Mouse (Mus musculus) ES-Bruce4 (cell line): Measurements from ENCODE around the gene Rrbp1. TPM values are rescaled to one million over a fixed set of nuclear protein-coding genes. Genes with fewer than 3 reads are reported as not detected.

Experiments
- H3K27ac ChIP-seq: 2 replicates; pipeline ENCODE4 v1.5.1; 2012; ENCODE audit warnings: low read length, inconsistent platforms; ENCODE audit not compliant: insufficient read depth
- H3K27me3 ChIP-seq: 2 replicates; pipeline ENCODE4 v1.6.1; 2012; ENCODE audit warnings: mild to moderate bottlenecking, low read length, inconsistent platforms; ENCODE audit not compliant: control insufficient read depth, poor library complexity, insufficient read depth, severe bottlenecking
- H3K36me3 ChIP-seq: 2 replicates; pipeline ENCODE4 v1.6.1; 2012; ENCODE audit warnings: inconsistent platforms, mild to moderate bottlenecking, low read length, moderate library complexity; ENCODE audit not compliant: control insufficient read depth, poor library complexity, insufficient read depth, severe bottlenecking
- H3K4me1 ChIP-seq: one replicate; pipeline ENCODE4 v1.8.1; 2011; ENCODE audit warnings: low read length; ENCODE audit not compliant: control insufficient read depth, insufficient read depth
- H3K4me3 ChIP-seq: 2 replicates; pipeline ENCODE4 v1.5.1; 2011; ENCODE audit warnings: low read depth, mild to moderate bottlenecking, low read length
- H3K9ac ChIP-seq: 2 replicates; pipeline ENCODE4 v1.6.1; 2012; ENCODE audit warnings: low read depth, mild to moderate bottlenecking, inconsistent platforms; ENCODE audit not compliant: poor library complexity, severe bottlenecking
- H3K9me3 ChIP-seq: replicated peaks from 2 replicates; pipeline ENCODE4 v1.6.1; 2012; ENCODE audit warnings: mild to moderate bottlenecking, low read length, inconsistent platforms; ENCODE audit not compliant: control insufficient read depth, poor library complexity, insufficient read depth, severe bottlenecking
- CTCF ChIP-seq: IDR thresholded peaks from one replicate; pipeline ENCODE4 v1.8.1; 2011; ENCODE audit warnings: low read depth, low read length
- EP300 ChIP-seq: IDR thresholded peaks from 2 replicates; pipeline ENCODE4 v1.6.1; 2011; ENCODE audit warnings: low read depth, low read length; ENCODE audit not compliant: insufficient read depth
- POLR2A ChIP-seq: IDR thresholded peaks from one replicate; pipeline ENCODE4 v1.8.1; 2011; ENCODE audit warnings: low read length; ENCODE audit not compliant: insufficient read depth
- polyA plus RNA-seq: library from polyadenylated mRNA; stranded (reverse); fragments of >200 nt; gene quantifications from 2 replicates; pipeline ENCODE4 v1.2.4, GENCODE M21; 2011; ENCODE audit warnings: low read depth; ENCODE audit not compliant: missing spikeins, insufficient read depth, insufficient read length

Rrbp1 gene
- polyA plus RNA-seq, 1 experiment: 446 TPM

- TF ChIP-seq EP300: 0 out of 2 replicates have a peak, but pooled peaks have one; percentile 54
- TF ChIP-seq CTCF: no peak
- TF ChIP-seq POLR2A: no peak
- H3K4me1 ChIP-seq: peaks cover 3% of the 10 kb centered on the region
- no peaks in the 10 kb centered on the region for H3K36me3 ChIP-seq
- H3K27me3 ChIP-seq: no peaks in the 10 kb centered on the region
- no peak overlapping the region for H3K4me3 ChIP-seq
- peak overlapping the region; percentile 26 for H3K27ac ChIP-seq
- no peaks in the 10 kb centered on the region for H3K9me3 ChIP-seq
- H3K9ac ChIP-seq: no peak overlapping the region
Observed at GRCm38 (mm10) chr2:144022441-144022840, 11.4 kb upstream of the Rrbp1 start.

GRCm38 (mm10) chr2:144019971-144020370 is 8.9 kb upstream of the Rrbp1 start:
- TF ChIP-seq POLR2A (no peak), EP300 (no peak), CTCF (no peak)
- no peak overlapping the region for H3K9ac ChIP-seq
- H3K27me3 ChIP-seq: no peaks in the 10 kb centered on the region
- H3K27ac ChIP-seq: no peak overlapping the region
- H3K36me3 ChIP-seq: no peaks in the 10 kb centered on the region
- peaks cover 3% of the 10 kb centered on the region for H3K4me1 ChIP-seq
- no peaks in the 10 kb centered on the region for H3K9me3 ChIP-seq
- H3K4me3 ChIP-seq: no peak overlapping the region

- no peaks in the 10 kb centered on the region for H3K9me3 ChIP-seq
- H3K9ac ChIP-seq: no peak overlapping the region
- no peaks in the 10 kb centered on the region for H3K27me3 ChIP-seq
- no peak overlapping the region for H3K4me3 ChIP-seq
- TF ChIP-seq EP300: no peak
- no peak for TF ChIP-seq POLR2A
- no peak for TF ChIP-seq CTCF
- H3K4me1 ChIP-seq: no peaks in the 10 kb centered on the region
- H3K27ac ChIP-seq: no peak overlapping the region
- no peaks in the 10 kb centered on the region for H3K36me3 ChIP-seq
Observed at GRCm38 (mm10) chr2:144015861-144016260, 4.8 kb upstream of the Rrbp1 start.

GRCm38 (mm10) chr2:144014481-144014880 is 3.4 kb upstream of the Rrbp1 start:
- TF ChIP-seq POLR2A (no peak), CTCF (no peak), EP300 (no peak)
- no peak overlapping the region for H3K9ac ChIP-seq
- H3K9me3 ChIP-seq: no peaks in the 10 kb centered on the region
- H3K4me1 ChIP-seq: no peaks in the 10 kb centered on the region
- no peaks in the 10 kb centered on the region for H3K27me3 ChIP-seq
- H3K27ac ChIP-seq: no peak overlapping the region
- no peaks in the 10 kb centered on the region for H3K36me3 ChIP-seq
- no peak overlapping the region for H3K4me3 ChIP-seq

GRCm38 (mm10) chr2:144014051-144014450 is 3.0 kb upstream of the Rrbp1 start:
- H3K9ac ChIP-seq: no peak overlapping the region
- no peaks in the 10 kb centered on the region for H3K4me1 ChIP-seq
- H3K9me3 ChIP-seq: no peaks in the 10 kb centered on the region
- H3K27ac ChIP-seq: no peak overlapping the region
- H3K4me3 ChIP-seq: no peak overlapping the region
- no peaks in the 10 kb centered on the region for H3K27me3 ChIP-seq
- no peak for TF ChIP-seq POLR2A
- no peak for TF ChIP-seq CTCF
- TF ChIP-seq EP300: no peak
- no peaks in the 10 kb centered on the region for H3K36me3 ChIP-seq

GRCm38 (mm10) chr2:144010282-144011044 is 600 bp downstream of the Rrbp1 start:
- Histone ChIP-seq H3K9me3 (no peaks in the 10 kb centered on the region), H3K9ac (peak overlapping the region; percentile 99), H3K4me1 (peaks cover 6% of the 10 kb centered on the region), H3K36me3 (peaks cover 16% of the 10 kb centered on the region), H3K4me3 (peak overlapping the region; percentile 70), H3K27ac (peak overlapping the region; percentile 48), H3K27me3 (no peaks in the 10 kb centered on the region)
- TF ChIP-seq CTCF: peak; percentile 66
- TF ChIP-seq EP300: no peak
- TF ChIP-seq POLR2A: no peak
